Mouse (Mus musculus): ENCODE data around the gene Slc25a22. TPM values are rescaled to one million over a fixed set of nuclear protein-coding genes. Genes with fewer than 3 reads are reported as not detected.

The Slc25a22 gene
- polyA plus RNA-seq, 1 experiment from 2014 or later: 14.1 TPM

GRCm38 (mm10) chr7:141463824-141464602, 26.3 kb upstream of the Slc25a22 start:
- Histone ChIP-seq H3K9ac (peak overlapping the region; percentile 18; the same call in 1 of the 2 replicates), H3K36me3 (peaks cover 7% of the 10 kb centered on the region; the same call in 1 of the 2 replicates), H3K4me3 (peak overlapping the region; percentile 35), H3K4me1 (replicated peaks) (peaks cover 62% of the 10 kb centered on the region), H3K4me2 (peak overlapping the region; percentile 59), H3K9me3 (replicated peaks) (no peaks in the 10 kb centered on the region), H3K27ac (peak overlapping the region; percentile 72), H3K27me3 (peaks cover 43% of the 10 kb centered on the region)
- peak; percentile 15; the same call in 1 of the 2 replicates for ATAC-seq (replicated peaks; ENCODE audit: insufficient number of reproducible peaks, insufficient read depth, low FRiP score, low read depth)
- 35% methylated on average over 12 of the region's 12 CpGs for WGBS

GRCm38 (mm10) chr7:141462333-141462821, 24.7 kb upstream of the Slc25a22 start:
- H3K4me3 ChIP-seq: peak overlapping the region; percentile 66
- no peak for ATAC-seq (replicated peaks; ENCODE audit: insufficient number of reproducible peaks, insufficient read depth, low FRiP score, low read depth)
- H3K4me1 ChIP-seq (replicated peaks): peaks cover 50% of the 10 kb centered on the region
- no peaks in the 10 kb centered on the region for H3K9me3 ChIP-seq (replicated peaks)
- peaks cover 43% of the 10 kb centered on the region for H3K27me3 ChIP-seq
- H3K27ac ChIP-seq: peak overlapping the region; percentile 72; the same call in 1 of the 2 replicates
- H3K4me2 ChIP-seq: peak overlapping the region; percentile 99
- H3K36me3 ChIP-seq: peaks cover 12% of the 10 kb centered on the region; the same call in 1 of the 2 replicates
- peak overlapping the region; percentile 65 for H3K9ac ChIP-seq
- 18% methylated on average over 5 of the region's 5 CpGs for WGBS

GRCm38 (mm10) chr7:141461521-141462332, 24.0 kb upstream of the Slc25a22 start:
- Histone ChIP-seq H3K9ac (peak overlapping the region; percentile 65), H3K36me3 (peaks cover 12% of the 10 kb centered on the region; the same call in 1 of the 2 replicates), H3K27me3 (peaks cover 43% of the 10 kb centered on the region), H3K4me1 (replicated peaks) (peaks cover 50% of the 10 kb centered on the region), H3K4me3 (peak overlapping the region; percentile 66), H3K9me3 (replicated peaks) (no peaks in the 10 kb centered on the region), H3K27ac (peak overlapping the region; percentile 72), H3K4me2 (peak overlapping the region; percentile 99)
- ATAC-seq (replicated peaks; ENCODE audit: insufficient number of reproducible peaks, insufficient read depth, low FRiP score, low read depth): no peak
- WGBS: 2% methylated on average over 59 of the region's 59 CpGs

GRCm38 (mm10) chr7:141460391-141461113, 22.9 kb upstream of the Slc25a22 start, which contains the start of gene Cracr2b:
Gene Cracr2b (plus strand): TSS chr7:141461094.
- 68% methylated on average over 15 of the region's 15 CpGs for WGBS
- Histone ChIP-seq H3K36me3 (peaks cover 12% of the 10 kb centered on the region; the same call in 1 of the 2 replicates), H3K9ac (peak within 1 kb of the TSS; percentile 65), H3K4me2 (peak within 1 kb of the TSS; percentile 99), H3K4me3 (peak within 1 kb of the TSS; percentile 66), H3K4me1 (replicated peaks) (peaks cover 51% of the 10 kb centered on the region), H3K9me3 (replicated peaks) (no peaks in the 10 kb centered on the region), H3K27ac (peak within 1 kb of the TSS; percentile 72), H3K27me3 (peaks cover 38% of the 10 kb centered on the region)
- ATAC-seq (replicated peaks; ENCODE audit: insufficient number of reproducible peaks, insufficient read depth, low FRiP score, low read depth): no peak

- peaks cover 46% of the 10 kb centered on the region for H3K4me1 ChIP-seq (replicated peaks)
- WGBS: 64% methylated on average over 5 of the region's 5 CpGs
- H3K9me3 ChIP-seq (replicated peaks): no peaks in the 10 kb centered on the region
- H3K4me2 ChIP-seq: no peak overlapping the region
- no peak overlapping the region for H3K9ac ChIP-seq
- peaks cover 33% of the 10 kb centered on the region for H3K27me3 ChIP-seq
- no peak overlapping the region for H3K27ac ChIP-seq
- no peak overlapping the region for H3K4me3 ChIP-seq
- H3K36me3 ChIP-seq: peaks cover 12% of the 10 kb centered on the region; the same call in 1 of the 2 replicates
- ATAC-seq (replicated peaks; ENCODE audit: insufficient number of reproducible peaks, insufficient read depth, low FRiP score, low read depth): no peak
These were observed 22.3 kb upstream of the Slc25a22 start for GRCm38 (mm10) chr7:141460001-141460390.

GRCm38 (mm10) chr7:141459301-141459711, 21.6 kb upstream of the Slc25a22 start:
- Histone ChIP-seq H3K27me3 (peaks cover 26% of the 10 kb centered on the region), H3K36me3 (peaks cover 12% of the 10 kb centered on the region; the same call in 1 of the 2 replicates), H3K9me3 (replicated peaks) (no peaks in the 10 kb centered on the region), H3K4me1 (replicated peaks) (peaks cover 45% of the 10 kb centered on the region), H3K4me3 (no peak overlapping the region), H3K27ac (no peak overlapping the region), H3K9ac (no peak overlapping the region), H3K4me2 (no peak overlapping the region)
- no peak for ATAC-seq (replicated peaks; ENCODE audit: insufficient number of reproducible peaks, insufficient read depth, low FRiP score, low read depth)
- WGBS: 87% methylated on average over 17 of the region's 17 CpGs

GRCm38 (mm10) chr7:141458661-141459060, 21.0 kb upstream of the Slc25a22 start:
- H3K36me3 ChIP-seq: peaks cover 12% of the 10 kb centered on the region; the same call in 1 of the 2 replicates
- H3K27me3 ChIP-seq: peaks cover 20% of the 10 kb centered on the region
- peaks cover 45% of the 10 kb centered on the region for H3K4me1 ChIP-seq (replicated peaks)
- no peak for ATAC-seq (replicated peaks; ENCODE audit: insufficient number of reproducible peaks, insufficient read depth, low FRiP score, low read depth)
- WGBS: 88% methylated on average over 11 of the region's 11 CpGs
- no peak overlapping the region for H3K4me2 ChIP-seq
- no peaks in the 10 kb centered on the region for H3K9me3 ChIP-seq (replicated peaks)
- H3K9ac ChIP-seq: no peak overlapping the region
- no peak overlapping the region for H3K4me3 ChIP-seq
- H3K27ac ChIP-seq: no peak overlapping the region

- no peak for ATAC-seq (replicated peaks; ENCODE audit: insufficient number of reproducible peaks, insufficient read depth, low FRiP score, low read depth)
- peaks cover 41% of the 10 kb centered on the region for H3K4me1 ChIP-seq (replicated peaks)
- WGBS: 77% methylated on average over 15 of the region's 15 CpGs
- no peak overlapping the region for H3K27ac ChIP-seq
- no peak overlapping the region for H3K4me3 ChIP-seq
- H3K36me3 ChIP-seq: peaks cover 12% of the 10 kb centered on the region; the same call in 1 of the 2 replicates
- H3K9me3 ChIP-seq (replicated peaks): no peaks in the 10 kb centered on the region
- H3K9ac ChIP-seq: no peak overlapping the region
- peaks cover 15% of the 10 kb centered on the region for H3K27me3 ChIP-seq
- no peak overlapping the region for H3K4me2 ChIP-seq
These were observed 20.4 kb upstream of the Slc25a22 start for GRCm38 (mm10) chr7:141457986-141458660.

GRCm38 (mm10) chr7:141457236-141457635, 19.5 kb upstream of the Slc25a22 start:
- peaks cover 13% of the 10 kb centered on the region; the same call in 1 of the 2 replicates for H3K36me3 ChIP-seq
- H3K4me1 ChIP-seq (replicated peaks): peaks cover 37% of the 10 kb centered on the region
- no peak overlapping the region for H3K9ac ChIP-seq
- no peaks in the 10 kb centered on the region for H3K9me3 ChIP-seq (replicated peaks)
- H3K4me2 ChIP-seq: no peak overlapping the region
- peaks cover 7% of the 10 kb centered on the region for H3K27me3 ChIP-seq
- no peak for ATAC-seq (replicated peaks; ENCODE audit: insufficient number of reproducible peaks, insufficient read depth, low FRiP score, low read depth)
- no peak overlapping the region for H3K27ac ChIP-seq
- no peak overlapping the region for H3K4me3 ChIP-seq
- 88% methylated on average over 14 of the region's 14 CpGs for WGBS

GRCm38 (mm10) chr7:141456739-141457138, 19.0 kb upstream of the Slc25a22 start:
- Histone ChIP-seq H3K9me3 (replicated peaks) (no peaks in the 10 kb centered on the region), H3K27me3 (peaks cover 3% of the 10 kb centered on the region), H3K27ac (no peak overlapping the region), H3K4me3 (no peak overlapping the region), H3K4me2 (peak overlapping the region; percentile 91), H3K4me1 (replicated peaks) (peaks cover 32% of the 10 kb centered on the region), H3K9ac (no peak overlapping the region; the same call in 1 of the 2 replicates), H3K36me3 (peaks cover 18% of the 10 kb centered on the region)
- 79% methylated on average over 6 of the region's 6 CpGs for WGBS
- ATAC-seq (replicated peaks; ENCODE audit: insufficient number of reproducible peaks, insufficient read depth, low FRiP score, low read depth): no peak
